In the genomic region with DNA sequence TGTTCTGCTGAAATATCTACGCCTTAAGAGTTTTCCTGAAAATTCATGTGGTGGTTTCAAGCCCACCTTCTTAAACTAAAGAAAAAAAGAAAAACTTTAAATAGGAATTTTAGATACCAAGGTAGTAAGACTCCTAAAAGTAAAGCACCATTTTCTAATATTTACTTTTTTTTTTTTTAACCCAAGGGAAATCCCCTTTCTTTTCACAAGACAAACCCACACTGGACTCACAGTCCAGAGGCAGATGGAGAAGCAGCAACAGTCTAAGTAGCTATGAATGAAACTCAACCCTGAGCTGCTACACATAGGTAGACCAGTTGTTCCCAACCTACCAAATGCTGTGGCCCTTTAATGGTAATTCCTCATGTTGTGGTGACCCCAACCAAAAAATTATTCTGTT, we compare ENCODE assay signal across 32 mouse cellular contexts.
"Had no signal": no experiment of that assay in that cellular context is flagged by ENCODE, and none has a peak within 500 bp of the region (broad histone marks: within the 10 kb centered on the region; RNA-seq: fewer than 3 reads in every experiment).

No protein-coding gene starts in this region.

- DNase-seq: left cerebral cortex, postnatal 4 days; liver; liver, embryonic 13.5 days; liver, postnatal 0 days; lung, adult 18-20 months; lung, adult 2 months; lung, embryonic 14.5 days; lung, postnatal 10 days; lung, postnatal 14 days; lung, postnatal 36 days; lung, postnatal 4 days; midbrain, embryonic 14.5 days had no signal

- H3K9ac ChIP-seq: limb, embryonic 12.5 days; limb, embryonic 13.5 days; limb, embryonic 15.5 days; liver, embryonic 12.5 days; liver, embryonic 13.5 days; liver, embryonic 14.5 days; liver, embryonic 15.5 days; liver, postnatal 0 days; lung, embryonic 14.5 days; lung, embryonic 15.5 days; midbrain, embryonic 12.5 days; midbrain, embryonic 13.5 days; midbrain, embryonic 15.5 days; neural tube, embryonic 12.5 days had no signal

- H3K27me3 ChIP-seq: limb, embryonic 12.5 days; limb, embryonic 13.5 days; limb, embryonic 15.5 days; liver, embryonic 12.5 days; liver, embryonic 13.5 days; liver, embryonic 15.5 days; lung, embryonic 15.5 days; midbrain, embryonic 13.5 days; midbrain, embryonic 15.5 days; neural tube, embryonic 12.5 days had no signal

- H3K27ac ChIP-seq: limb, embryonic 10.5 days; limb, embryonic 12.5 days; limb, embryonic 13.5 days; limb, embryonic 15.5 days; liver, embryonic 12.5 days; liver, embryonic 13.5 days; liver, embryonic 14.5 days; liver, embryonic 15.5 days; lung, embryonic 15.5 days; macrophage; midbrain, embryonic 10.5 days; midbrain, embryonic 12.5 days; midbrain, embryonic 13.5 days; midbrain, embryonic 15.5 days; neural tube, embryonic 12.5 days had no signal

- H3K9me3 ChIP-seq: limb, embryonic 10.5 days; limb, embryonic 12.5 days; limb, embryonic 13.5 days; limb, embryonic 15.5 days; liver, embryonic 12.5 days; liver, embryonic 13.5 days; liver, embryonic 15.5 days; lung, embryonic 15.5 days; megakaryocyte, embryonic 14.5 days; midbrain, embryonic 10.5 days; midbrain, embryonic 12.5 days; midbrain, embryonic 13.5 days; midbrain, embryonic 15.5 days; neural tube, embryonic 12.5 days had no signal

- H3K36me3 ChIP-seq: limb, embryonic 10.5 days; limb, embryonic 12.5 days; limb, embryonic 13.5 days; limb, embryonic 15.5 days; liver, embryonic 12.5 days; liver, embryonic 13.5 days; liver, embryonic 15.5 days; lung, embryonic 15.5 days; midbrain, embryonic 10.5 days; midbrain, embryonic 12.5 days; midbrain, embryonic 13.5 days; midbrain, embryonic 15.5 days; neural tube, embryonic 12.5 days had no signal

- H3K4me3 ChIP-seq: limb, embryonic 10.5 days; limb, embryonic 12.5 days; limb, embryonic 13.5 days; limb, embryonic 15.5 days; liver, embryonic 12.5 days; liver, embryonic 13.5 days; liver, embryonic 15.5 days; lung, embryonic 15.5 days; megakaryocyte, embryonic 14.5 days; midbrain, embryonic 10.5 days; midbrain, embryonic 12.5 days; midbrain, embryonic 13.5 days; midbrain, embryonic 15.5 days; myocyte; neural tube, embryonic 12.5 days had no signal

- ATAC-seq: liver, embryonic 12.5 days; liver, postnatal 0 days; lung, postnatal 0 days; midbrain, embryonic 13.5 days; midbrain, embryonic 15.5 days; midbrain, embryonic 16.5 days had no signal

- H3K4me2 ChIP-seq: limb, embryonic 12.5 days; limb, embryonic 13.5 days; limb, embryonic 15.5 days; liver, embryonic 11.5 days; liver, embryonic 12.5 days; liver, embryonic 13.5 days; liver, embryonic 15.5 days; lung, embryonic 14.5 days; lung, embryonic 15.5 days; midbrain, embryonic 11.5 days; midbrain, embryonic 12.5 days; midbrain, embryonic 13.5 days; midbrain, embryonic 15.5 days; neural tube, embryonic 12.5 days had no signal
